Mouse (Mus musculus): Measurements from ENCODE around the gene Tmem107. TPM values are rescaled to one million over a fixed set of nuclear protein-coding genes. Genes with fewer than 3 reads are reported as not detected.

Gene Tmem107
- total RNA-seq, 2 experiments from 2014 or later, result 12.0 to 12.1 TPM

GRCm38 (mm10) chr11:69114018-69114417 is 43.4 kb downstream of the Tmem107 start:
- no peak for DNase-seq (ENCODE audit: extremely low spot score in 1 of 2, low spot score in 2 of 2)
- intact Hi-C loops (cut with DNase I), result no loop called here

GRCm38 (mm10) chr11:69114621-69115020 is 44.0 kb downstream of the Tmem107 start:
- intact Hi-C loops (cut with DNase I), result no loop called here
- no peak for DNase-seq (ENCODE audit: extremely low spot score in 1 of 2, low spot score in 2 of 2)

- intact Hi-C loops (cut with DNase I), result no loop called here
- peak in 1 of 2 experiments; percentile 13 for DNase-seq (ENCODE audit: extremely low spot score in 1 of 2, low spot score in 2 of 2)
These were observed 46.2 kb downstream of the Tmem107 start for GRCm38 (mm10) chr11:69116843-69117242.

- intact Hi-C loops (cut with DNase I), result no loop called here
- DNase-seq (ENCODE audit: extremely low spot score in 1 of 2, low spot score in 2 of 2), result peak in 1 of 2 experiments; percentile 82
These were observed 47.4 kb downstream of the Tmem107 start for GRCm38 (mm10) chr11:69117737-69118695.

GRCm38 (mm10) chr11:69118765-69119164 is 48.2 kb downstream of the Tmem107 start:
- intact Hi-C loops (cut with DNase I), result no loop called here
- peak; percentile 69 to 82 for DNase-seq (ENCODE audit: extremely low spot score in 1 of 2, low spot score in 2 of 2)

GRCm38 (mm10) chr11:69119446-69120155 is 49.0 kb downstream of the Tmem107 start:
- intact Hi-C loops (cut with DNase I), result no loop called here
- DNase-seq (ENCODE audit: extremely low spot score in 1 of 2, low spot score in 2 of 2), result no peak

GRCm38 (mm10) chr11:69120221-69121000 is 49.8 kb downstream of the Tmem107 start, which contains the start of gene Hes7:
TSS of gene Hes7 (plus strand) at chr11:69120404.
- intact Hi-C loops (cut with DNase I), result no loop called here
- DNase-seq (ENCODE audit: extremely low spot score in 1 of 2, low spot score in 2 of 2), result peak in 1 of 2 experiments; percentile 55

- intact Hi-C loops (cut with DNase I), result no loop called here
- peak in 1 of 2 experiments; percentile 49 for DNase-seq (ENCODE audit: extremely low spot score in 1 of 2, low spot score in 2 of 2)
These were observed 50.6 kb downstream of the Tmem107 start for GRCm38 (mm10) chr11:69121001-69121740.

GRCm38 (mm10) chr11:69121741-69122335 is 51.2 kb downstream of the Tmem107 start:
- intact Hi-C loops (cut with DNase I), result no loop called here
- DNase-seq (ENCODE audit: extremely low spot score in 1 of 2, low spot score in 2 of 2), result peak in 1 of 2 experiments; percentile 81

- intact Hi-C loops (cut with DNase I), result no loop called here
- peak; percentile 84 to 95 for DNase-seq (ENCODE audit: extremely low spot score in 1 of 2, low spot score in 2 of 2)
These were observed 51.8 kb downstream of the Tmem107 start, which contains the start of gene 9130213A22Rik for GRCm38 (mm10) chr11:69122336-69122951. TSS of gene 9130213A22Rik (minus strand) at chr11:69122589.

Other genes with a start within 250 kb of the Tmem107 start
- 10 to 100 TPM; 91.6 to 95.6 TPM for gene Ndel1, start 198.9 kb upstream of the Tmem107 start, total RNA-seq (2021)
- not detected for gene Rnf222, start 182.3 kb upstream of the Tmem107 start, total RNA-seq (2021)
- 100 to 1,000 TPM; 701 to 756 TPM for gene Rpl26, start 169.2 kb upstream of the Tmem107 start, total RNA-seq (2021)
- gene Odf4, start 143.7 kb upstream of the Tmem107 start, total RNA-seq (2021), result 1 to 10 TPM in 1 of 2 experiments, under 1 TPM in 1; 0.73 to 1.2 TPM
- gene Arhgef15, start 113.3 kb upstream of the Tmem107 start, total RNA-seq (2021), result 10 to 100 TPM; 21.1 to 25.3 TPM
- 1 to 10 TPM; 3.2 to 3.6 TPM for gene Slc25a35, start 102.7 kb upstream of the Tmem107 start, total RNA-seq (2021)
- 10 to 100 TPM; 17.2 to 17.5 TPM for gene Rangrf, start 95.6 kb upstream of the Tmem107 start, total RNA-seq (2021)
- 10 to 100 TPM; 24.4 to 28.1 TPM for gene Pfas, start 62.3 kb upstream of the Tmem107 start, total RNA-seq (2021)
- 10 to 100 TPM; 48.1 to 49.2 TPM for gene Ctc1, start 54.9 kb upstream of the Tmem107 start, total RNA-seq (2021)
- 1 to 10 TPM; 3.0 to 3.1 TPM for gene Aurkb, start 25.2 kb upstream of the Tmem107 start, total RNA-seq (2021)
- 10 to 100 TPM; 21.9 to 25.5 TPM for gene Borcs6, start 11.1 kb upstream of the Tmem107 start, total RNA-seq (2021)
- gene Vamp2, start 17.7 kb downstream of the Tmem107 start, total RNA-seq (2021), result 1,000 to 10,000 TPM; 1,124 to 1,163 TPM
- gene Per1, start 24.4 kb downstream of the Tmem107 start, total RNA-seq (2021), result 10 to 100 TPM; 71.2 to 83.9 TPM
- gene Hes7, start 49.6 kb downstream of the Tmem107 start, total RNA-seq (2021), result under 1 TPM; 0.57 to 0.73 TPM
- gene 9130213A22Rik, start 51.8 kb downstream of the Tmem107 start, total RNA-seq (2021), result under 1 TPM; 0.51 to 0.64 TPM
- 1 to 10 TPM; 8.6 to 10.0 TPM for gene Aloxe3, start 55.1 kb downstream of the Tmem107 start, total RNA-seq (2021)
- gene Alox12b, start 86.2 kb downstream of the Tmem107 start, total RNA-seq (2021), result under 1 TPM; 0.45 to 0.69 TPM
- gene Alox8, start 127.0 kb downstream of the Tmem107 start, total RNA-seq (2021), result 1 to 10 TPM; 3.5 to 3.6 TPM
- under 1 TPM; 0.49 to 0.71 TPM for gene Gucy2e, start 166.2 kb downstream of the Tmem107 start, total RNA-seq (2021)